Mouse (Mus musculus): ENCODE measurements around the gene Gm13288.
"Not testable (repeated sequence)": the region's sequence is repeated elsewhere in the genome, so short reads cannot be mapped to it uniquely, and the experiment has no call there.

Gm13288 gene

DNA sequence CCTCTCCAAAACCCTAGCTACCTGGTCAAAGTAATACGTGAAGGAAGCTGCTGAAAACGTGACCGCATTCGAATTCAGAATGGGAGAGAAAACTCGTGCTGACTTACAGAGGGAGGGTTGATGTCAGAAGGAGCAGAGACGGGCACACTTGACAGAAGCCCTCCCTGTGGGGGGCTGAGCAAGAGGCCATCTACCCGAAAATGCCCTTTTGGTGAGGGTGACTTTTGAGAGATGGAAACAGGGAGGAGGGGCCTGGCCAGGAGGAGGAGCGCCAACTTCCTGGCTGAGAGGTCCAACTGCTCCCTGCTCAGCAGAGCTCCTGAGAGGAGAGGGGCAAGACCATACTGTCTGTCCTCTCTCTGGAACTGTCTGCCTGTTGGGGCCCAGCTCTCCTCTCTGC lies at the start of gene Gm13288:
TSS of gene Gm13288 (plus strand) at position 301 of the 400 bp plus-strand sequence.
- not testable (repeated sequence) for DNase-seq (ENCODE audit: low spot score)

GRCm38 (mm10) chr4:88756581-88757513 lies 48.5 kb upstream of the Gm13288 start:
- DNase-seq (ENCODE audit: low spot score), result not testable (repeated sequence)

DNA sequence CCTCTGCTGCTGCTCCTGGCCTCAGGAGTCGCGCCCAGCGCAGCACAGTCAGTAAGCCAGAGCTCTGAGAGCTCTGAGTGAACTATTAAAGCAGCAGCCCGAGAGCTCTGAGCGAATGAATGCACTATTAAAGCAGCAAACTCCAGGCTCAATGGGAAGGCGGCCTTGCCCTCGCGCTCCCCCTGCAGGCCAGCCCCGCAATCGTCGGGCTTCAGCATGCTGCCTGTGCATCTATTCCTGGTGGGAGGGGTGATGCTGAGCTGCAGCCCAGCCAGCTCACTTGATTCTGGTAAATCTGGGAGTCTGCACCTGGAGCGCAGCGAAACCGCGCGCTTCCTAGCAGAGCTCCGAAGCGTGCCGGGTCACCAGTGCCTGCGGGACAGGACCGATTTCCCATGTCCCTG lies 47.7 kb upstream of the Gm13288 start:
- DNase-seq (ENCODE audit: low spot score), result peak; percentile 88

DNA sequence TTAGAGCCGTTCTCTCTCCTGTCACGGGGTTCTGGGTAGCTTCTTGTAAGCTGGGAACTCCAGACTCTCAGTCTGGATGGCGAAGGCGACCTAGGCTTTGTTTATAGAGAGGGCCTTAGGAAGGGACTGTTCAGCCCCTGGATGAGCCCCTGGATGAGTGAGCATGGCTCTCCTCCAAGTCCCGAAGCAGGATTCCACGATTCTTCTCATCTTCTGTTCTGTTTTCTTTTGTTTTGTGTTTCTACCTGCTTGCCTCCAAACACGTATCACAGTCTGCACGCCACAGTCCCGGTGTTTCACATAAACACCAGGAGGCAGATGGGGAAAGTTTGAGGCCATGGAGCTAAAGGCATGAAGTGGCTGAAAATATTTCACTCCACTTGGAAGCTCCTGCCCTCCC lies 46.6 kb upstream of the Gm13288 start:
- DNase-seq (ENCODE audit: low spot score), result not testable (repeated sequence)

GRCm38 (mm10) chr4:88759610-88760268 lies 45.6 kb upstream of the Gm13288 start, which contains the start of gene Gm13283:
Gene Gm13283, plus strand, starts transcription at chr4:88760119.
- DNase-seq (ENCODE audit: low spot score), result not testable (repeated sequence)

GRCm38 (mm10) chr4:88760431-88760830 lies 44.9 kb upstream of the Gm13288 start:
- DNase-seq (ENCODE audit: low spot score), result peak; percentile 85

- DNase-seq (ENCODE audit: low spot score), result peak; percentile 47
These were observed 43.6 kb upstream of the Gm13288 start for GRCm38 (mm10) chr4:88761776-88762175.

- not testable (repeated sequence) for DNase-seq (ENCODE audit: low spot score)
These were observed 43.0 kb upstream of the Gm13288 start for GRCm38 (mm10) chr4:88762341-88762740.

DNA sequence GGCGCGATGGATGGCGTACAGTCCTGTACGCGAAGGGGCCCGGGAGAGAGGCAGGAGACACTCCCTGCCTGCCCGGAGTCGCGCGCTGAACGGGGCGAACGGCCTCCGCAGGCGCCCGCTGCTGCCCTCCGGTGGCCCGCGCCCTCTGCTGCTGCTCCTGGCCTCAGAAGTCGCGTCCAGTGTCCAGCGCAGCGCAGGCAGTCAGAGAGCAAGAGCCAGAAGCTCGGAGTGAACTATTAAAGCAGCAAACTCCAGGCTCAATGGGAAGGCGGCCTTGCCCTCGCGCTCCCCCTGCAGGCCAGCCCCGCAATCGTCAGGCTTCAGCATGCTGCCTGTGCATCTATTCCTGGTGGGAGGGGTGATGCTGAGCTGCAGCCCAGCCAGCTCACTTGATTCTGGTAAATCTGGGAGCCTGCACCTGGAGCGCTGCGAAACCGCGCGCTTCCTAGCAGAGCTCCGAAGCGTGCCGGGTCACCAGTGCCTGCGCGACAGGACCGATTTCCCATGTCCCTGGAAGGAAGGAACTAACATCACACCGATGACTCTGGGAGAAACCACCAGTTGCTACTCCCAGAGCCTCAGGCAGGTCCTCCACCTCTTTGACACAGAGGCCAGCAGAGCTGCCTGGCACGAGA lies 41.8 kb upstream of the Gm13288 start:
- peak; percentile 62 for DNase-seq (ENCODE audit: low spot score)

GRCm38 (mm10) chr4:88773534-88773933 lies 31.8 kb upstream of the Gm13288 start, which contains the start of gene Gm13290:
Gene Gm13290, plus strand, starts transcription at chr4:88773834.
- DNase-seq (ENCODE audit: low spot score), result not testable (repeated sequence)

GRCm38 (mm10) chr4:88776622-88777021 lies 28.7 kb upstream of the Gm13288 start, which contains the start of gene Gm13289:
Gene Gm13289, plus strand, starts transcription at chr4:88776922.
- not testable (repeated sequence) for DNase-seq (ENCODE audit: low spot score)

- DNase-seq (ENCODE audit: low spot score), result not testable (repeated sequence)
These were observed 25.8 kb upstream of the Gm13288 start, which contains the start of gene Gm13272 for GRCm38 (mm10) chr4:88779550-88779949. Gene Gm13272, plus strand, starts transcription at chr4:88779850.

DNA sequence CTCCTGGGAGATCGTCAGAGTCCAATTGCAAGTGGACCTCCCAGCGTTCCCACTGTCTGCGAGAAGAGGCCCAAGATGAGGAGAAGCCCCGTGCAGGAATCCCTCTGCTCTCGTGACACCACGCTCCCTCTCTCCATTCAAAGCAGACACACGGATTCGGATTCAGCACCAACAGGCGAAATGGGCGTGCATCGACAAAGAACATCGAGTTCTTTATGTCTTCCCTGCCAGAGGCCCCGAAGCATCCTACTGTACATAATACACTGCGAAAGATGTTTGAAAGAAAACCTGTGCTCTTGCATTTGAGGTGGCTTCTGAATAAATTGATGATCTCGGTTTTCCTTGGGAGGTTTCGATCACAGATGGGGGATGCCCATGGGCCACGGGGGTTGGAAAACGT lies 25.0 kb upstream of the Gm13288 start:
- not testable (repeated sequence) for DNase-seq (ENCODE audit: low spot score)

DNA sequence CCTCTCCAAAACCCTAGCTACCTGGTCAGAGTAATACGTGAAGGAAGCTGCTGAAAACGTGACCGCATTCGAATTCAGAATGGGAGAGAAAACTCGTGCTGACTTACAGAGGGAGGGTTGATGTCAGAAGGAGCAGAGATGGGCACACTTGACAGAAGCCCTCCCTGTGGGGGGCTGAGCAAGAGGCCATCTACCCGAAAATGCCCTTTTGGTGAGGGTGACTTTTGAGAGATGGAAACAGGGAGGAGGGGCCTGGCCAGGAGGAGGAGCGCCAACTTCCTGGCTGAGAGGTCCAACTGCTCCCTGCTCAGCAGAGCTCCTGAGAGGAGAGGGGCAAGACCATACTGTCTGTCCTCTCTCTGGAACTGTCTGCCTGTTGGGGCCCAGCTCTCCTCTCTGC lies 23.5 kb upstream of the Gm13288 start, which contains the start of gene Ifnz:
TSS of gene Ifnz (plus strand) at position 301 of the 400 bp plus-strand sequence.
- DNase-seq (ENCODE audit: low spot score), result not testable (repeated sequence)

GRCm38 (mm10) chr4:88782335-88782734 lies 23.0 kb upstream of the Gm13288 start:
- not testable (repeated sequence) for DNase-seq (ENCODE audit: low spot score)

GRCm38 (mm10) chr4:88785409-88785808 lies 19.9 kb upstream of the Gm13288 start, which contains the start of gene Gm13276:
Gene Gm13276, plus strand, starts transcription at chr4:88785709.
- DNase-seq (ENCODE audit: low spot score), result not testable (repeated sequence)

DNA sequence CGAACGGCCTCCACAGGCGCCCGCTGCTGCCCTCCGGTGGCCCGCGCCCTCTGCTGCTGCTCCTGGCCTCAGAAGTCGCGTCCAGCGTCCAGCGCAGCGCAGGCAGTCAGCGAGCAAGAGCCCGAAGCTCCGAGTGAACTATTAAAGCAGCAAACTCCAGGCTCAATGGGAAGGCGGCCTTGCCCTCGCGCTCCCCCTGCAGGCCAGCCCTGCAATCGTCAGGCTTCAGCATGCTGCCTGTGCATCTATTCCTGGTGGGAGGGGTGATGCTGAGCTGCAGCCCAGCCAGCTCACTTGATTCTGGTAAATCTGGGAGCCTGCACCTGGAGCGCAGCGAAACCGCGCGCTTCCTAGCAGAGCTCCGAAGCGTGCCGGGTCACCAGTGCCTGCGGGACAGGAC lies 16.9 kb upstream of the Gm13288 start, which contains the start of gene Gm13277:
TSS of gene Gm13277 (plus strand) at position 231 of the 400 bp plus-strand sequence.
- peak; percentile 77 for DNase-seq (ENCODE audit: low spot score)

- not testable (repeated sequence) for DNase-seq (ENCODE audit: low spot score)
These were observed 14.1 kb upstream of the Gm13288 start, which contains the start of gene Gm13278 for GRCm38 (mm10) chr4:88791250-88791649. Gene Gm13278, plus strand, starts transcription at chr4:88791550.

DNA sequence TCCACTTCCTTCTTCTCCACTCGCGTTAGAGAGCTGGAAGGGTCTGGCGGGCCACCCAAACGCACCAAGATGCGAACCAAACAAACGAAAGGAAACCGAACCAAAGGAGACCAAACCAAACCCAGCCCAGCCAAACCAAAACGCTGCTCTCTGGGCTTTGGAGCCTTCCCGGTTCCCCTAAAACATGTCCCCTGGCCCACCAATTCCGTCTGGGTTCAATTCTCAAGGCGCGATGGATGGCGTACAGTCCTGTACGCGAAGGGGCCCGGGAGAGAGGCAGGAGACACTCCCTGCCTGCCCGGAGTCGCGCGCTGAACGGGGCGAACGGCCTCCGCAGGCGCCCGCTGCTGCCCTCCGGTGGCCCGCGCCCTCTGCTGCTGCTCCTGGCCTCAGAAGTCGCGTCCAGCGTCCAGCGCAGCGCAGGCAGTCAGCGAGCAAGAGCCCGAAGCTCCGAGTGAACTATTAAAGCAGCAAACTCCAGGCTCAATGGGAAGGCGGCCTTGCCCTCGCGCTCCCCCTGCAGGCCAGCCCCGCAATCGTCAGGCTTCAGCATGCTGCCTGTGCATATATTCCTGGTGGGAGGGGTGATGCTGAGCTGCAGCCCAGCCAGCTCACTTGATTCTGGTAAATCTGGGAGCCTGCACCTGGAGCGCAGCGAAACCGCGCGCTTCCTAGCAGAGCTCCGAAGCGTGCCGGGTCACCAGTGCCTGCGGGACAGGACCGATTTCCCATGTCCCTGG lies 11.2 kb upstream of the Gm13288 start, which contains the start of gene Gm13275:
TSS of gene Gm13275 (plus strand) at position 552 of the 740 bp plus-strand sequence.
- peak; percentile 38 for DNase-seq (ENCODE audit: low spot score)

DNA sequence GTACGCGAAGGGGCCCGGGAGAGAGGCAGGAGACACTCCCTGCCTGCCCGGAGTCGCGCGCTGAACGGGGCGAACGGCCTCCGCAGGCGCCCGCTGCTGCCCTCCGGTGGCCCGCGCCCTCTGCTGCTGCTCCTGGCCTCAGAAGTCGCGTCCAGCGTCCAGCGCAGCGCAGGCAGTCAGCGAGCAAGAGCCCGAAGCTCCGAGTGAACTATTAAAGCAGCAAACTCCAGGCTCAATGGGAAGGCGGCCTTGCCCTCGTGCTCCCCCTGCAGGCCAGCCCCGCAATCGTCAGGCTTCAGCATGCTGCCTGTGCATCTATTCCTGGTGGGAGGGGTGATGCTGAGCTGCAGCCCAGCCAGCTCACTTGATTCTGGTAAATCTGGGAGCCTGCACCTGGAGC lies 8.2 kb upstream of the Gm13288 start, which contains the start of gene Gm13279:
TSS of gene Gm13279 (plus strand) at position 301 of the 400 bp plus-strand sequence.
- DNase-seq (ENCODE audit: low spot score), result not testable (repeated sequence)

DNA sequence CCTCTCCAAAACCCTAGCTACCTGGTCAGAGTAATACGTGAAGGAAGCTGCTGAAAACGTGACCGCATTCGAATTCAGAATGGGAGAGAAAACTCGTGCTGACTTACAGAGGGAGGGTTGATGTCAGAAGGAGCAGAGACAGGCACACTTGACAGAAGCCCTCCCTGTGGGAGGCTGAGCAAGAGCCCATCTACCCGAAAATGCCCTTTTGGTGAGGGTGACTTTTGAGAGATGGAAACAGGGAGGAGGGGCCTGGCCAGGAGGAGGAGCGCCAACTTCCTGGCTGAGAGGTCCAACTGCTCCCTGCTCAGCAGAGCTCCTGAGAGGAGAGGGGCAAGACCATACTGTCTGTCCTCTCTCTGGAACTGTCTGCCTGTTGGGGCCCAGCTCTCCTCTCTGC lies 6.0 kb upstream of the Gm13288 start, which contains the start of gene Gm13285:
TSS of gene Gm13285 (plus strand) at position 301 of the 400 bp plus-strand sequence.
- DNase-seq (ENCODE audit: low spot score), result not testable (repeated sequence)

Data from lung, postnatal 25 days (tissue).